Mouse (Mus musculus) v-Abl transformed pro-B cells (cell line): ENCODE results near the gene Fryl.

Source experiments
- in situ Hi-C, 2 experiments: fragments of 400-800 bp; cut with MboI; formaldehyde crosslinking; loops; one replicate each; pipeline ENCODE4 v1.15.1; 2025; ENCODE audit not compliant: unreplicated experiment in 2 of 2

Gene Fryl

DNA sequence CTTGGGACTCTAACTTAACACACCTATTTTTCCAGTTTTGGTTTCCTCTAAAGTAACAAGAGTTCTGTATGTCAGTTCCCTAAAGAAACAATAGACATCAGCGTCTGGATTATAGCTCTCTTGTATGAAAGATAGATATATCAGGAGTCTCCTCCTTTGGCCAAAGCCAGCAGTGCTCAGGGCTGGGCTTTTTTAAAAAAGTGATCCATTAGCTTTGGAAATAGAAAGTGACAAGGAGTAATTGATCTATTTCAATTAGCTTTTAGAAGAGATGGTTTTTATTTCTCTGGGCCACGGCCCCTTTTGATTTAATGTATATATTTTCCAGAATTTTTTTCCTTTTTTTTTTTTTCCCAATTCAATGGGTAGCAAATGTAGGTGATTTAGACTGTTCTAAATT lies 261.5 kb downstream of the Fryl start:
- in situ Hi-C loops: loop anchor here (25.0 kb wide), 3 partner anchors 633 to 658 kb away; partner anchors contain the start of genes Lrrc66 (in 1 of the 2) and Sgcb (in 1 of the 2)

DNA sequence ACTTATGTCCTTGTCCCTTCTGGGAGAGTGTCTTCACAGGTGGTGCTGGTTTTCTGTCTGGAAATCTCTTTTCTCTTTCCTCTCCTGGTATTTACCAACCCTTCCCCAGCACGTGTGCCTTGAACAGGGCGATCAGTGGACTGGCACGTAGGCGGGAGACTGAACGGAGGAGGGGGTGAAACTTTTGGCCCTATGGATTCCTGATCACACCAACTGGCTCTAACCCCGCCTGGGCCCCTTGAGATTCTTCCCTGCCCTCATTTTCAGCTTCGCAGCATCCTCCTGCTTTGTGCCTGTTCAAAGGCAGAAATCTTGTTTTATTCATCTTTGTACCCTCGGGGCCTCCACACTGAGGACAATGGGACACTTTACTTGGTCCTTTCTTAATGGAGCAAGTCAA lies 262.0 kb downstream of the Fryl start:
- in situ Hi-C loops: loop anchor here (25.0 kb wide), 3 partner anchors 632 to 657 kb away; partner anchors contain the start of genes Lrrc66 (in 1 of the 2) and Sgcb (in 1 of the 2)

DNA sequence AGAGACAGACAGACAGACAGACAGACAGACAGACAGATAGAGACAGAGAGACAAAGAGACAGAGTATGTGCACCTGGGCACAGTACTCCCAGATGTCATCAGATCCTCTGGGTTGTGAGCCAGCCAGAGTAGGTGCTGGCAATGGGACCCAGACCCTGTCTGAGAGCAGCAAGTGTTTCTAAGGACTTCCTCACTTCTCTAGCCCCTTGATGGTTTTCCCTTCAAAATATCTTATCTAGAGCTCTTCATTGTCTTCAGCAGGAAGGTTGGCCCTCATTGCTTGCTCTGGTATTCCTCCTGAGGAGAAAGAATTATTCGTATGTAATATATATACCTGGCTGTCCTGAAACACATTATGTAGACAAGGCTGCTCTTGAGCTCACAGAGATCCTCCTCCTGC lies 263.9 kb downstream of the Fryl start:
- in situ Hi-C loops: loop anchor here (25.0 kb wide), 3 partner anchors 630 to 655 kb away; partner anchors contain the start of genes Lrrc66 (in 1 of the 2) and Sgcb (in 1 of the 2)

DNA sequence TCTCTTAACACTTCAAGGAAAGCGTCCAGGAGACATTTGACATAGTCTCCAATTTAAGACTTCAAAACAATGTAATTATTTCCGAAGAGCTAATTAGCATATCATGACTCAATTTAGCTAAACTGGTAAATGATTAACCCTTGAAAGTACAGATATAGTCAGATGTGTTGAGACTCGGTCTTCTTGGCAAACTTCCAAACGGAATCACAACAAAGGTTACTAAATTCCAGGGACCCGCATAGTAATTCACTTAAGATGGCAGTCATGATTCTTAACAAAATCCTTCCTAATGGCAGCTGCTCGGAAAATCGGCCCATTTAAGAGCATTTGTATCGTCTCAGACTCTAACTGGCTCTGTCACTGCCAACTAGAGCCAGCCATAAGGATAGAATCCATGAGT lies 266.7 kb downstream of the Fryl start:
- in situ Hi-C loops: loop anchor here (5.0 to 25.0 kb wide), 5 partner anchors 393 to 652 kb away; partner anchors contain the start of genes Lrrc66 (in 2 of the 2) and Sgcb (in 1 of the 2)

DNA sequence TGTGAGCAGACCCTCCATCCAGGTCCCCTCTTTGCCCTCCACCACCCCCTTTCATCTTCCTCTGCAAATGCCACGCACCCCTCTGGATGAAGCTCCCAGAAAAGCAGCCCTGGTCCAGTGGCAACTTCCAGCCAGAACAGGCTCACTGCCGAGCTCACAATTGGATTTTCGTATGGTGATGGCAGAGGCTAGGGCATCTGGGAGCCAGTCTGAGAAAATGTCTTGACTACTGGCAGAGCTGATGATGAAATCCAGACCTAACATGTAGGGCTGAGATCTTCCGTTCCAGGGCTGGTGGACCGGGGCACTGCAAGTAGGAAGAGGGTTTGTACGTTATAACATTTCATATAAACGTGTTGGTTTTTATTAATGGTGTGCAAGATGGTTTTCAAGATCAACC lies 268.6 kb downstream of the Fryl start:
- in situ Hi-C loops: loop anchor here (5.0 to 25.0 kb wide), 5 partner anchors 395 to 650 kb away; partner anchors contain the start of genes Lrrc66 (in 2 of the 2) and Sgcb (in 1 of the 2)

DNA sequence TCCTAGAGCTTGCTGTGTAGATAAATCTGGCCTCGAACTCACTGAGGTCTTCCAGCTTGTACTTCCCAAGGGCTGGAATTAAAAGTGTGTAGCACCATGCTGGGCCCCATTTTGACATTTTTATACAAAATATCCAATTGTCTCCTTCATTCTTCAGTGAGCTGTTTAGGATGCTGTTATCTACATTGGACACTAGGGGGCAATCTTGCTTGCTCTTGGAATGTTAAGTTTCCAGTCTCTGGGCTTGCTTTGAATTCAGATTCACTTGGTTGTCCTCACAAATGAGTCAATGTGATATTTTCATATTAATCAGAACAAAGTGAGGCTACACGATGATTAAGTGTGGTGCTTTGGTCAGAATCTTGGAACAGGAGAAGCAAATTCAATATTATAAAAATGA lies 272.3 kb downstream of the Fryl start:
- in situ Hi-C loops: loop anchor here (5.0 to 25.0 kb wide), 5 partner anchors 398 to 653 kb away; partner anchors contain the start of genes Lrrc66 (in 2 of the 2) and Sgcb (in 1 of the 2)

DNA sequence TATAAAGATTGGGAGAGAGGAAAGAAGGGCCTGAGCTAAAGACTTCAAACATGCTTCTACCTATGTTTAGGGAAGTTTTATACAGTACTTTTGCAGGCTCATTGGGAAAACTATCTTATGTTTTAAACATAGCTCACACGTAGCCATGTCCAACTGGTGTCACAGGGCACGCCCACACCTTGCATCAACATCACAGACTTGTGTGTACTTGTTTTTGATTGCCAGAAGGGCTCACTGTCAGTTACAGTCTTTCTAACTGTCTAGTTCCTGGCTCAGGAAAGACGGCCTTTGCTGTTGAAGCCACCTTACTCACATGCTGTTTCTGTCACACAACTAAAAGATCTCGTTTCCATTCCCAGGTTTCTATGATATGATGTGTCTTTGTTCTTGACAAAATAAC lies 279.9 kb downstream of the Fryl start:
- in situ Hi-C loops: loop anchor here (25.0 kb wide), 3 partner anchors 614 to 661 kb away; partner anchors contain the start of genes Lrrc66 (in 1 of the 2) and Sgcb (in 1 of the 2)

DNA sequence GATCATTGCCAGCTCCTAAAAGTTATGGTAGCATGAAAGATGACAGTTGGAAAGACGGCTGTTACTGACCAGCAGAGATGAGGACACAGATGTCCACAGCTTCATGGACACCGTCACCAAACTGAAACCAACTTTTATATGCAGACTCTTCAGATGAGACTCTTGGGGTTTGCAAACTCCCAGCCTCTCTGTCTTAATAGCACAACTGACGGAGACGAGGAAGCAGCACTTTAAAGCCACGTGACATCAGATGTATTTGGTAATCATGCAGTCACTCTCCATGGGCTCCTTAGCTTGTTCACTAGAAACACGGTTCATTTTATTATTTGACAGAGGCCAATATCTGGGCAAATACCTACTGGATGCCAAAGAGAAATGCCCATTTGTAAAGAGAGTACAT lies 280.4 kb downstream of the Fryl start:
- in situ Hi-C loops: loop anchor here (25.0 kb wide), 3 partner anchors 614 to 661 kb away; partner anchors contain the start of genes Lrrc66 (in 1 of the 2) and Sgcb (in 1 of the 2)

DNA sequence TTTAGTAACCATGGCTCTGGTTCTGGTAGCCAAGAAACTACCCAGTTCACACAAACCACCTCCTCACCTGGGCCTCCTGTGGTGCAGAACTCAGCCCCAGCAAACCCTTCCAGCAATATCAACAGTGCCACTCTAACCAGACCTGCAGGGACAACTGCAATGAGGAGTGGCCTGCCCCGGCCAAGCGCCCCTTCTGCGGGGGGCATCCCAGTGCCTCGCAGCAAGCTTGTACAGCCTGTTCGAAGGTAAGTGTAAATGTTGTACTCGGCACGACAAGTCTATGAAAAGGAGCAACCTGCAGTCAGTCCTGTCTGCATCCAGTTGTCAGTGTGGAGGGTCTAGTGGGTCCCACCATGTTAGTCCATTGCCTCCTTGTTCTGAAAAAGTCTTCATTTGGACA lies 281.8 kb downstream of the Fryl start, which contains the start of gene Gm10135:
TSS of gene Gm10135 (minus strand) at position 101 of the 400 bp plus-strand sequence.
- in situ Hi-C loops: loop anchor here (25.0 kb wide), 3 partner anchors 612 to 663 kb away; partner anchors contain the start of genes Lrrc66 (in 1 of the 2) and Sgcb (in 1 of the 2)

DNA sequence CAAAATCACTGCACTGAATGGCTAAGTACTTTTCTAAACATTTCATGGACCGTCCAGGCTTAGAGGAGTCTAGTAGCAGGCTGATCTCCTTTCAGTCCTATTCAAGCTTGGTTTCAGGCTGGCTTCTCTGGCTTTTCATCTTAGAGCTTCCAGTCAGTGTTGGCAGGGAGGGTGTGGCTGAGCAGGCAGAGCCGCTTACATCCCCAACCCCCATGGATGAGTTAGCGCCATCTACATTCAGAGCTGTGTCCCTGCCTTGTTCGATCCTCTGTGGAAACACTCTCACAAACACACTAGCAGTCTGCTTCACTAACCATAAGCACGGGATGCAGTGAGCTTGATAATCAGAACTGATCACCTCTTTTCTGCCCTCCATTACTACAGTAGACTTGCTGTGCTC lies 283.5 kb downstream of the Fryl start:
- in situ Hi-C loops: no loop called here

DNA sequence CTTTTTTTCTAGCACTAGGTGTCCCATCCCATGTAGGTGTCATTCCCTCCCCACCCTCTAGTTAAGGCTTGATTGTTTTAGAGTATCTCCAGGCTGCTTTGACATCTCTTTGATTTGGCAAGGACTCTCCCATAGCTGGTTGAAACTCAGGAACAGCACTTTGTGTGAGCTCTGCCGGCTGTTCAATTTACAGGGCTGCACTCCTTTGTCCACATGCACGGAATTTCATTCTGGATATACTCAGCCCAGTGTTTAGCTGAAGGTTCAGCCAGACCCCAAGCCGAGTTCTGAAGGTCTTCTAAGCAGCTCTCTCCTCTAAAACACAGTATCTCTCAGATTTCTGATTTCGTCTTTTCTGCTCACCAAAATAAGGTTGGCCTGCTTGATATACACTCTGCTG lies 284.0 kb downstream of the Fryl start:
- in situ Hi-C loops: no loop called here
